Mouse (Mus musculus) thymus, postnatal 36 days (tissue): ENCODE data around the gene 9130204L05Rik.

ENCODE experiments used
- DNase-seq, 2 experiments: peaks; one replicate each; pipeline ENCODE4 v3.0.0; 2022; ENCODE audit warnings: mixed read lengths in 2 of 2

The 9130204L05Rik gene

GRCm38 (mm10) chr3:91090703-91091102 is at the start of gene 9130204L05Rik:
TSS of gene 9130204L05Rik (minus strand) at chr3:91090803.
- no peak for DNase-seq

DNA sequence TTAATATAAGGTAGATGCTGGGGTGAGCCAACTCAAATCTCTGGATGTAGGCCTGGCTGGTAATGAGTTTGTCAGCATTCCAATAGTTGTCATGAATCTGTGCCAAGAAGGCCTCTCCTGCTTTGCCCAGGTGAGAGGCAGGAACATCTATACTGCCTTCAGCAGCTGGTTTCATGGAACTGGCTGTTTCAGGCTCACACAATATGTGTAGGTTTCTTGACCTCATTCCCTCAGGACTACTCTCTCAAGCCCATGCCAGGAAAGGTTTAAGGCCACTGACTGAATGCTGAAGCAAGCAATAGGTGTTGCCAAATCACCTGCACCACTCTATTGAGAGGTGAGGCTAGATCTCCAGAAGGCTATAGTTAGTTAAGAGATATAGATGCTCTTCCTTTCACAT is 18.1 kb upstream of the 9130204L05Rik start:
- no peak for DNase-seq

DNA sequence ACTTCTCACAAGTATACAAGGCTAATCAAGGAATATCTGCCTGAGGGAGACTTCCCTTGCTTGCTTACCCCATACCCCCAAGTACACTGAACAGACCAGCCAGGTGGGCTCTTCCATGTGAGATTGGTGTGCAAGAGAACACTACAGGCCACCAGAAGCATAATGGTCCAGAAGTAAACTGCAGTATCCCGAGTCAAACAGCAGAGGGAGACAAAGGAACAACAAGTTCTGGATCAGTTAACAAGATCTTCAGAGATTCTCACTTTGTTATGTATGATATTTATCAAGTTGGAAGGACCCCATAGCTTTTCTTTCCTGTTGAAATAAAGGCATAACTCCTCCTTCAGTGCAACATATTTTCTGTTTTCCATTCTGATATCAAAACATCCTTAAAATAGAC is 31.4 kb downstream of the 9130204L05Rik start:
- DNase-seq = no peak

DNA sequence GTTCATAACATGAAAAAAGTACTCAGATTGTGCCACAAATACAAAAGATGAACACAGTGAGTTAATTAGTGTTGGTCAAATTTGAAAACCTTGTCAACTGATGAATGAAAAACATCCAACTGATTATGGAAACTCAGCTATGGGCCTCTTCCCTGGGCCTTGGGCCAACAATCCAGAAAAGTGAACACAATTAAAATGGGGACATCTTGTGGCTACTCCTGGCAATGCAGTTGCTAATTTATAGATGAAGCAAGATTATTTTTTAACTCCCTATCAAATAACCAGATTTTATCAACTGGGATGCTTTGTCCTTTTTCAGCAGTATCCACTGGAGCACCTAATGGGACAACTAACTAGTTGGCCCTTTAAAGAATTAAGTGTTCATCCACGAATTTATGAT is 37.9 kb downstream of the 9130204L05Rik start:
- no peak for DNase-seq
